Mouse (Mus musculus): Measurements from ENCODE around the gene Gm5134. TPM values are rescaled to one million over a fixed set of nuclear protein-coding genes. Genes with fewer than 3 reads are reported as not detected.
"Not testable (repeated sequence)": the region's sequence is repeated elsewhere in the genome, so short reads cannot be mapped to it uniquely, and the experiment has no call there.

The Gm5134 gene
- polyA plus RNA-seq, 1 experiment, result 0.22 TPM

DNA sequence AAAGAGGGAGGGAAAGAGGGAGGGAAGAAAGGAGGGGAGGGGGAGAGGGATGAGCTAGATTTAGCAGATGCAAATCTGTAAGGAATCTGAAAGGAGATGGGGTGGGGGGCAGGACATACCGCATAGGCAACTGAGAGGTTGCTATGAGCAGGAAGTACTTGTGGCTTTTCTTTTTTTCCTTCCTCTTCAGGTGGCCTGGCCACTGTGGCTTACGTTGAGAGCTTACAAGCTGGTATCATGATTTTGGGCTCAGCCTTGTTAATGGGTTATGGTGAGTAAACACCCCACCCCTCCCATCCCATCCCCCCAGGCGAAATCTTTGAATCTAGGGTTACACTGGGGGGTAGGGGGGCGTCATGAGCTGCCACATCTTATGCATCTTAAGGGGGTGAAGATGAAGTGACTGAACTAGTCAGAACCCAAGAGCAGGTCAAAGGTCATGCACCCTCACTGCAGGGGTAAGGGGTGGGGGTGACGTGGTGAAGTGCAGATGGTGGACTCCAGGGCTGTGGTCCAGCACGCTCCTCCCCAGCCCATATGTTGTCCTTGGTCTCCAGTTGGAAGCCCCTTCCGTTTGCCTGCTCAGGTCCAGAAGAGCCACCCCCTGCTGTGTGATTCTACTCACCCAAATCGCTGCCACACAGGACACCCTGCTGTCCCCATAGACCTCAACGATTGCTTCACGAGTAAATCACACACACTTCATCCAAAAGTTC lies 24.0 kb downstream of the Gm5134 start:
- H3K36me3 ChIP-seq (ENCODE audit: control insufficient read depth, insufficient read depth, low read length), result no peaks in the 10 kb centered on the region
- peak overlapping the region; percentile 55 for H3K27ac ChIP-seq (ENCODE audit: insufficient read depth, low read depth, low read length)
- H3K27me3 ChIP-seq (ENCODE audit: control insufficient read depth, insufficient read depth, low read length), result no peaks in the 10 kb centered on the region
- TF ChIP-seq POLR2A (IDR thresholded peaks at IDR 0.05; ENCODE audit: low read depth, low read length) (no peak), CTCF (IDR thresholded peaks at IDR 0.05; ENCODE audit: extremely low read depth, insufficient read length, insufficient replicate concordance, low read depth, low read length) (no peak)
- H3K4me3 ChIP-seq (ENCODE audit: low read depth, low read length), result no peak overlapping the region
- no peaks in the 10 kb centered on the region for H3K4me1 ChIP-seq (ENCODE audit: control insufficient read depth, insufficient read depth, insufficient read length, low read length)
- 45% methylated on average over 10 of the region's 10 CpGs for WGBS

- no peak for TF ChIP-seq CTCF (IDR thresholded peaks at IDR 0.05; ENCODE audit: extremely low read depth, insufficient read length, insufficient replicate concordance, low read depth, low read length)
- no peak for TF ChIP-seq POLR2A (IDR thresholded peaks at IDR 0.05; ENCODE audit: low read depth, low read length)
These were observed 24.5 kb downstream of the Gm5134 start for GRCm38 (mm10) chr10:75978835-75979157.

GRCm38 (mm10) chr10:75979432-75979831 lies 25.1 kb downstream of the Gm5134 start:
- 86% methylated on average over 3 of the region's 3 CpGs for WGBS
- TF ChIP-seq POLR2A (IDR thresholded peaks at IDR 0.05; ENCODE audit: low read depth, low read length) (no peak), CTCF (IDR thresholded peaks at IDR 0.05; ENCODE audit: extremely low read depth, insufficient read length, insufficient replicate concordance, low read depth, low read length) (no peak)

More at GRCm38 (mm10) chr10:75978835-75979157, 24.5 kb downstream of the Gm5134 start:
- WGBS, result 90% methylated on average over 5 of the region's 5 CpGs
- H3K27me3 ChIP-seq (ENCODE audit: control insufficient read depth, insufficient read depth, low read length), result no peaks in the 10 kb centered on the region
- no peaks in the 10 kb centered on the region for H3K4me1 ChIP-seq (ENCODE audit: control insufficient read depth, insufficient read depth, insufficient read length, low read length)
- H3K36me3 ChIP-seq (ENCODE audit: control insufficient read depth, insufficient read depth, low read length), result no peaks in the 10 kb centered on the region
- H3K27ac ChIP-seq (ENCODE audit: insufficient read depth, low read depth, low read length), result peak overlapping the region; percentile 55; the same call in 1 of the 2 replicates
- no peak overlapping the region for H3K4me3 ChIP-seq (ENCODE audit: low read depth, low read length)

DNA sequence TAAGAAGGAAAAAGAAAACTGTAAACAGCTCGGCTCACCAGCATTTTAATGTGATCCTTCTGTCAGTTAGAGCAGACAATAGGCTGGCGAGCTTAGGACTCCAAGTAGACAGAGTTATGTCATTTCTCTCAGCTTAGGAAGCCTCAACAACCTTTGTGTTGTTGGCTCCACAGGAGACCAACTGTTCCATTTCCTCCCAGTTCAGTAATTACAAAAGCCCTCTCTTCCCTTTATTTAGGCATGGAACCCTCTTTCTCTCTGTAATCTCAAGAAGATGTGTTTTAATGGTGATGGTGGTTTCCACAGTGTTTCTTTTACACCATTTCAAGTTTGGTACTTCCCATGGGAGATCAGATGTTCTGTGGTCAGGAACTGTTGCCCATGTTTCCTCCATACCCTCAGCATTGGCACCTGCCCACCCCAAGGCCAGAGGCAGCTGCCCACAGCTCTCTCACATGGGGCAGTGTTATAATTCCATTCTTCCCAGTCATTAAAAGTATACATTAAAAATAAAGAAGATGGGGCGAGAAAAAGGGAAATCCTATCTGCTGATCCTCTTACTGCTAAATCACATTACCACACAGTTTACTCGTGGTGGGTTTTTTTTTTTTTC lies 36.2 kb downstream of the Gm5134 start:
- Histone ChIP-seq H3K4me3 (ENCODE audit: low read depth, low read length) (no peak overlapping the region), H3K4me1 (ENCODE audit: control insufficient read depth, insufficient read depth, insufficient read length, low read length) (no peaks in the 10 kb centered on the region), H3K36me3 (ENCODE audit: control insufficient read depth, insufficient read depth, low read length) (no peaks in the 10 kb centered on the region), H3K27ac (ENCODE audit: insufficient read depth, low read depth, low read length) (no peak overlapping the region), H3K27me3 (ENCODE audit: control insufficient read depth, insufficient read depth, low read length) (no peaks in the 10 kb centered on the region)
- 76% methylated on average over 4 of the region's 4 CpGs for WGBS
- TF ChIP-seq CTCF (IDR thresholded peaks at IDR 0.05; ENCODE audit: extremely low read depth, insufficient read length, insufficient replicate concordance, low read depth, low read length) (no peak), POLR2A (IDR thresholded peaks at IDR 0.05; ENCODE audit: low read depth, low read length) (no peak)

More at GRCm38 (mm10) chr10:75979432-75979831, 25.1 kb downstream of the Gm5134 start:
- no peaks in the 10 kb centered on the region for H3K27me3 ChIP-seq (ENCODE audit: control insufficient read depth, insufficient read depth, low read length)
- no peak overlapping the region for H3K4me3 ChIP-seq (ENCODE audit: low read depth, low read length)
- no peaks in the 10 kb centered on the region for H3K4me1 ChIP-seq (ENCODE audit: control insufficient read depth, insufficient read depth, insufficient read length, low read length)
- H3K36me3 ChIP-seq (ENCODE audit: control insufficient read depth, insufficient read depth, low read length), result no peaks in the 10 kb centered on the region
- H3K27ac ChIP-seq (ENCODE audit: insufficient read depth, low read depth, low read length), result no peak overlapping the region

GRCm38 (mm10) chr10:75993616-75994240 lies 39.4 kb downstream of the Gm5134 start:
- WGBS, result 87% methylated on average over 15 of the region's 15 CpGs
- Histone ChIP-seq H3K27ac (ENCODE audit: insufficient read depth, low read depth, low read length) (no peak overlapping the region), H3K36me3 (ENCODE audit: control insufficient read depth, insufficient read depth, low read length) (no peaks in the 10 kb centered on the region), H3K27me3 (ENCODE audit: control insufficient read depth, insufficient read depth, low read length) (no peaks in the 10 kb centered on the region), H3K4me3 (ENCODE audit: low read depth, low read length) (no peak overlapping the region), H3K4me1 (ENCODE audit: control insufficient read depth, insufficient read depth, insufficient read length, low read length) (no peaks in the 10 kb centered on the region)
- TF ChIP-seq CTCF (IDR thresholded peaks at IDR 0.05; ENCODE audit: extremely low read depth, insufficient read length, insufficient replicate concordance, low read depth, low read length) (no peak), POLR2A (IDR thresholded peaks at IDR 0.05; ENCODE audit: low read depth, low read length) (no peak)

DNA sequence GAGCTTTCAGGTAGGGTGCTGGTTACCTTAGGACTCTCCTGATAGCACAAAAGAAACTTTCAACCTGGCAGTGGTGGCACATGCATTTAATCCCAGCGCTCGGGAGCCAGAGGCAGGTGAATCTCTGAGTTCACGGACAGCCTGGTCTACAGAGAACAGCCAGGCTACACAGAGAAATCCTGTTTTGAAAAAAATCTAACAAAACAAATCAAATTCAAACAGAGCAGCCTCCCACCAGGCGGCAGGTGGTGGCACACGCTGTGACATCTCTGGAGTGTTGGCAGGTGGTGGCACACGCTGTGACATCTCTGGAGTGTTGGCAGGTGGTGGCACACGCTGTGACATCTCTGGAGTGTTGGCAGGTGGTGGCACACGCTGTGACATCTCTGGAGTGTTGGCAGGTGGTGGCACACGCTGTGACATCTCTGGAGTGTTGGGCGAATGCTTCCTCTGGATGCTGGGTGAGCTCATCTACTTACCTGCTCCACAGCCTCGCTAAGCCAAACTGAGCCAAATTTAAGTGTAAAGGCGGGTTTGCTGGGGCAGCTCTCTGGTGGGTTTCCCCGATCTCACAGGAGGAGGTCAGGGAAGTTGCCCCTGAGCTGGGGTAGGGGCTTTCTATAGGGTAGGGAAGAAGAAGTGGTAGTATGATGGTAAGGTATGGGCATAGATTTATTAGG lies 40.4 kb downstream of the Gm5134 start:
- not testable (repeated sequence) for H3K4me1 ChIP-seq (ENCODE audit: control insufficient read depth, insufficient read depth, insufficient read length, low read length); H3K27me3 ChIP-seq (ENCODE audit: control insufficient read depth, insufficient read depth, low read length); H3K27ac ChIP-seq (ENCODE audit: insufficient read depth, low read depth, low read length); H3K36me3 ChIP-seq (ENCODE audit: control insufficient read depth, insufficient read depth, low read length); H3K4me3 ChIP-seq (ENCODE audit: low read depth, low read length)
- 71% methylated on average over 13 of the region's 13 CpGs for WGBS

GRCm38 (mm10) chr10:75995463-75995862 lies 41.1 kb downstream of the Gm5134 start:
- TF ChIP-seq CTCF (IDR thresholded peaks at IDR 0.05; ENCODE audit: extremely low read depth, insufficient read length, insufficient replicate concordance, low read depth, low read length), result no peak
- no peak for TF ChIP-seq POLR2A (IDR thresholded peaks at IDR 0.05; ENCODE audit: low read depth, low read length)
- Histone ChIP-seq H3K36me3 (ENCODE audit: control insufficient read depth, insufficient read depth, low read length) (no peaks in the 10 kb centered on the region), H3K27ac (ENCODE audit: insufficient read depth, low read depth, low read length) (no peak overlapping the region), H3K4me3 (ENCODE audit: low read depth, low read length) (no peak overlapping the region), H3K27me3 (ENCODE audit: control insufficient read depth, insufficient read depth, low read length) (no peaks in the 10 kb centered on the region), H3K4me1 (ENCODE audit: control insufficient read depth, insufficient read depth, insufficient read length, low read length) (no peaks in the 10 kb centered on the region)
- WGBS, result 83% methylated on average over 11 of the region's 11 CpGs

All from small intestine, adult 2 months (tissue).